Mouse (Mus musculus) ES-E14 (cell line): ENCODE results near the gene Six4.

Experiments
- CHD2 ChIP-seq: IDR thresholded peaks from 2 replicates; pipeline ENCODE4 v1.6.1; 2014; ENCODE audit warnings: mild to moderate bottlenecking, low read depth, low read length, inconsistent platforms
- HCFC1 ChIP-seq: IDR thresholded peaks from 2 replicates; pipeline ENCODE4 v1.6.1; 2012; ENCODE audit warnings: low read length, inconsistent platforms, borderline replicate concordance; ENCODE audit not compliant: insufficient read depth
- MAFK ChIP-seq: IDR thresholded peaks from 2 replicates; pipeline ENCODE4 v1.6.1; 2014; ENCODE audit warnings: mild to moderate bottlenecking, low read depth, low read length, inconsistent platforms; ENCODE audit not compliant: insufficient read depth
- ZC3H11A ChIP-seq: IDR thresholded peaks from 2 replicates; pipeline ENCODE4 v1.6.1; 2012; ENCODE audit warnings: low read depth, mild to moderate bottlenecking, inconsistent platforms, low read length, borderline replicate concordance
- ZNF384 ChIP-seq: IDR thresholded peaks from 2 replicates; pipeline ENCODE4 v1.6.1; 2012; ENCODE audit warnings: low read depth, low read length, inconsistent platforms

DNA sequence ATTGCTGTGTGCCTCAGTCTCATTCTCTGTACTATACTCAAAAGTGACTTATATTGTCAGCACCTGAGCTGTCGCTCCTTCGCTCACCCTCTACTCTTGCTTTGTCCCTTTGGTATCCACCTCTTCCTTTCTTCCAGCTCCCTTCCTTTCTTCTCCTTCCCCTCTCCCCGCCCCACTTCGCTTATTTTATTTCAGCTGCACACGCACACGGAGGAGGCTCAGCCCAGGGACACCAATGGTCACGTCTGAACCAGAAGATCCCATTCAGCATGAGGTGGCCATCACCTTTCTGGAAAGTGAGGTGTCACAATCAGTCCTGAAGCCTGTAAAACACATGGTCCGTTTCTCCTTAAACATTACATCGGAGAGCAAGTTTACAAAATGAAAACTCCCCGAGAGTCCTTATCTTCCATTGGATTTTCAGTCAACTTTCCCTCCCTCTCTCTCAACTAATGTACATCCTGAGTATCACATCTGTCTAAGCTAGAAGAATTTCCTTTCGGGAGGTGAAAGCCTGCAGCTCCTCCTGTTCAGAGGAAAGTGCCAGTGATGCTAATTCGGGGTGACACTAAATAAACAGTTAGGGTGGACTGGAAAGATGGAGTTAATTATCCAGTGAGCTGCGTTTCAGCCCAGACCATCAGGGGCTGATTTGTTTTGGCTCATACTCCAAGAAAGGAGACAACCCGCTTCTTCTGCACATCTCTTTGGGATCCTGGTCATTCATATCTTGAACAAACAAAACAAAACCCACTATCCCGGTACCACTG, 62.3 kb downstream of the Six4 start:
- TF ChIP-seq MAFK: no peak
- no peak for TF ChIP-seq CHD2
- no peak for TF ChIP-seq ZNF384
- TF ChIP-seq ZC3H11A: no peak
- TF ChIP-seq HCFC1: no peak
